ENCODE assay signal across 24 mouse cellular contexts in genomic region chr13:69190661-69191060, GRCm38 (mm10).
DNase-seq lines count a peak whose midpoint lies in the region; ATAC-seq and TF ChIP-seq lines count a peak whose summit lies in the region.
"Had no signal": no experiment of that assay in that cellular context is flagged by ENCODE, and none has a peak within 500 bp of the region (broad histone marks: within the 10 kb centered on the region; RNA-seq: fewer than 3 reads in every experiment).

No protein-coding gene starts in this region.

- TF ChIP-seq CTCF in lung, embryonic 14.5 days (IDR thresholded peaks at IDR 0.05; ENCODE audit: low read depth) = no peak

- no peaks in the 10 kb centered on the region for H3K27me3 ChIP-seq in lung, embryonic 14.5 days (ENCODE audit: insufficient read depth, low read length)
- H3K27me3 ChIP-seq in midbrain, embryonic 11.5 days (ENCODE audit: control insufficient read depth, insufficient read depth, low read length) = no peaks in the 10 kb centered on the region
- H3K27me3 ChIP-seq in midbrain, embryonic 15.5 days (replicated peaks) = no peaks in the 10 kb centered on the region
- H3K27me3 ChIP-seq: CH12.LX; embryonic facial prominence, embryonic 12.5 days; forebrain, embryonic 13.5 days; forebrain, embryonic 15.5 days; Patski had no signal

- no peak overlapping the region for H3K4me2 ChIP-seq in lung, embryonic 14.5 days
- no peak overlapping the region for H3K4me2 ChIP-seq in midbrain, embryonic 11.5 days
- H3K4me2 ChIP-seq in midbrain, embryonic 15.5 days = no peak overlapping the region
- H3K4me2 ChIP-seq: embryonic facial prominence, embryonic 12.5 days; forebrain, embryonic 13.5 days; forebrain, embryonic 15.5 days had no signal

- no peaks in the 10 kb centered on the region for H3K4me1 ChIP-seq in lung, embryonic 14.5 days (ENCODE audit: insufficient read depth)
- H3K4me1 ChIP-seq in midbrain, embryonic 11.5 days (ENCODE audit: control insufficient read depth, insufficient read depth, low read length) = no peaks in the 10 kb centered on the region
- H3K4me1 ChIP-seq in midbrain, embryonic 15.5 days = no peaks in the 10 kb centered on the region
- H3K4me1 ChIP-seq: embryonic facial prominence, embryonic 12.5 days; forebrain, embryonic 13.5 days; forebrain, embryonic 15.5 days had no signal

- no peaks in the 10 kb centered on the region for H3K9me3 ChIP-seq in lung, embryonic 14.5 days (ENCODE audit: low read depth, low read length)
- H3K9me3 ChIP-seq in midbrain, embryonic 11.5 days (ENCODE audit: control insufficient read depth, low read length) = no peaks in the 10 kb centered on the region
- no peaks in the 10 kb centered on the region for H3K9me3 ChIP-seq in midbrain, embryonic 15.5 days
- H3K9me3 ChIP-seq: embryonic facial prominence, embryonic 10.5 days; embryonic facial prominence, embryonic 12.5 days; forebrain, embryonic 13.5 days; forebrain, embryonic 15.5 days had no signal

- no peak overlapping the region for H3K4me3 ChIP-seq in lung, embryonic 14.5 days (ENCODE audit: low read depth, low read length)
- H3K4me3 ChIP-seq in midbrain, embryonic 11.5 days (ENCODE audit: low read depth, low read length) = no peak overlapping the region
- H3K4me3 ChIP-seq in midbrain, embryonic 15.5 days = no peak overlapping the region
- H3K4me3 ChIP-seq: embryonic facial prominence, embryonic 10.5 days; embryonic facial prominence, embryonic 12.5 days; forebrain, embryonic 13.5 days; forebrain, embryonic 15.5 days had no signal

- DNase-seq in heart, adult 11 months = peak; percentile 79
- DNase-seq in heart, postnatal 36 days = no peak
- DNase-seq in lung, embryonic 14.5 days = peak; percentile 2
- DNase-seq in lung, adult 18-20 months = no peak
- peak; percentile 69 for DNase-seq in midbrain, embryonic 11.5 days (ENCODE audit: low spot score, missing footprints)
- DNase-seq: adrenal gland, adult 8-10 months; adrenal gland, postnatal 14 days; adrenal gland, postnatal 36 days; B cell, adult 2 months; cerebellum, adult 11-12 months; cerebellum, adult 2 months; cerebellum, adult 9-10 months; cerebellum, postnatal 10 days; cerebellum, postnatal 25 days had no signal

- no peaks in the 10 kb centered on the region for H3K36me3 ChIP-seq in lung, embryonic 14.5 days (ENCODE audit: insufficient read depth)
- no peaks in the 10 kb centered on the region for H3K36me3 ChIP-seq in midbrain, embryonic 11.5 days (ENCODE audit: control insufficient read depth, insufficient read depth, low read length)
- no peaks in the 10 kb centered on the region for H3K36me3 ChIP-seq in midbrain, embryonic 15.5 days (replicated peaks)
- H3K36me3 ChIP-seq: embryonic facial prominence, embryonic 10.5 days; embryonic facial prominence, embryonic 12.5 days; forebrain, embryonic 15.5 days; G1E had no signal

- no peak for ATAC-seq in lung, embryonic 14.5 days (ENCODE audit: insufficient read depth)
- no peak for ATAC-seq in midbrain, embryonic 11.5 days (ENCODE audit: low FRiP score)
- no peak for ATAC-seq in midbrain, embryonic 15.5 days (replicated peaks)
- ATAC-seq: activated CD4-positive, CD25-positive, alpha-beta regulatory T cell, adult 4 months; CD4-positive, CD25-positive, alpha-beta regulatory T cell, adult 4 months; forebrain, embryonic 13.5 days; forebrain, embryonic 15.5 days; Patski had no signal

- intact Hi-C loops in heart, postnatal 36 days (cut with DNase I) = no loop called here

- WGBS in lung, embryonic 14.5 days = 62% methylated on average over 3 of the region's 3 CpGs
- 84% methylated on average over 3 of the region's 3 CpGs for WGBS in midbrain, embryonic 11.5 days
- 78% methylated on average over 3 of the region's 3 CpGs for WGBS in midbrain, embryonic 15.5 days

- H3K27ac ChIP-seq in lung, embryonic 14.5 days (ENCODE audit: low read depth) = no peak overlapping the region
- no peak overlapping the region for H3K27ac ChIP-seq in midbrain, embryonic 11.5 days (ENCODE audit: low read depth, low read length)
- no peak overlapping the region for H3K27ac ChIP-seq in midbrain, embryonic 15.5 days
- H3K27ac ChIP-seq: embryonic facial prominence, embryonic 10.5 days; embryonic facial prominence, embryonic 12.5 days; forebrain, embryonic 13.5 days; forebrain, embryonic 15.5 days had no signal

- H3K9ac ChIP-seq in lung, embryonic 14.5 days = no peak overlapping the region
- no peak overlapping the region for H3K9ac ChIP-seq in midbrain, embryonic 11.5 days (ENCODE audit: low read length)
- H3K9ac ChIP-seq in midbrain, embryonic 15.5 days = no peak overlapping the region
- H3K9ac ChIP-seq: embryonic facial prominence, embryonic 12.5 days; forebrain, embryonic 13.5 days; forebrain, embryonic 15.5 days had no signal

Comparison
In these comparisons a context has a peak if more than half of its experiments do, and no peak if none do; other contexts are left out.
1. DNase-seq: peak in heart, adult 11 months (single experiment), lung, embryonic 14.5 days (single experiment) and midbrain, embryonic 11.5 days (single experiment); none in heart, postnatal 36 days (0 of 2) and lung, adult 18-20 months (0 of 2).